In genomic region chr4:81514547-81514946, GRCm38 (mm10) we compare ENCODE assay signal across 16 mouse cellular contexts.
"Had no signal": no experiment of that assay in that cellular context is flagged by ENCODE, and none has a peak within 500 bp of the region (broad histone marks: within the 10 kb centered on the region; RNA-seq: fewer than 3 reads in every experiment).

No protein-coding gene starts in this region.

- H3K9ac ChIP-seq: limb, embryonic 15.5 days; lung, embryonic 15.5 days; midbrain, embryonic 13.5 days; midbrain, embryonic 15.5 days; neural tube, embryonic 12.5 days had no signal

- H3K4me3 ChIP-seq: limb, embryonic 15.5 days; lung, embryonic 15.5 days; megakaryocyte, embryonic 14.5 days; midbrain, embryonic 13.5 days; midbrain, embryonic 15.5 days; neural tube, embryonic 12.5 days had no signal

- H3K36me3 ChIP-seq: limb, embryonic 15.5 days; lung, embryonic 15.5 days; midbrain, embryonic 13.5 days; midbrain, embryonic 15.5 days; neural tube, embryonic 12.5 days had no signal

- H3K4me1 ChIP-seq: lung, embryonic 15.5 days; megakaryocyte, embryonic 14.5 days; midbrain, embryonic 13.5 days; midbrain, embryonic 15.5 days; neural tube, embryonic 12.5 days had no signal

- ATAC-seq: midbrain, embryonic 13.5 days; midbrain, embryonic 15.5 days had no signal

- H3K27me3 ChIP-seq: limb, embryonic 15.5 days; lung, embryonic 15.5 days; megakaryocyte, embryonic 14.5 days; midbrain, embryonic 13.5 days; midbrain, embryonic 15.5 days; neural tube, embryonic 12.5 days had no signal

- H3K4me2 ChIP-seq: limb, embryonic 15.5 days; lung, embryonic 15.5 days; midbrain, embryonic 11.5 days; midbrain, embryonic 13.5 days; midbrain, embryonic 15.5 days; neural tube, embryonic 12.5 days had no signal

- DNase-seq: lung, adult 2 months; lung, postnatal 10 days; lung, postnatal 4 days; right cerebral cortex, postnatal 25 days; right cerebral cortex, postnatal 4 days; spleen, adult 18-20 months; thymus, adult 18-20 months; thymus, postnatal 14 days; thymus, postnatal 36 days had no signal

- H3K9me3 ChIP-seq: limb, embryonic 15.5 days; lung, embryonic 15.5 days; megakaryocyte, embryonic 14.5 days; midbrain, embryonic 13.5 days; midbrain, embryonic 15.5 days; neural tube, embryonic 12.5 days had no signal

- H3K27ac ChIP-seq: limb, embryonic 15.5 days; lung, embryonic 15.5 days; midbrain, embryonic 13.5 days; midbrain, embryonic 15.5 days; neural tube, embryonic 12.5 days had no signal
